Mouse (Mus musculus) forebrain, embryonic 14.5 days (tissue): ENCODE results near the gene Lyrm4. TPM values are rescaled to one million over a fixed set of nuclear protein-coding genes. Genes with fewer than 3 reads are reported as not detected.
A peak's percentile ranks its signal among the peaks of the same experiment; 100 is the strongest.

Source experiments
- ATAC-seq: fragments of 200-750 bp; cut with Nextera tagmentation; 2 replicates; pipeline ENCODE4 v1.8.0; 2017; ENCODE audit warnings: mild to moderate bottlenecking, moderate library complexity
- DNase-seq: peaks from one replicate; pipeline ENCODE4 v3.0.0-alpha.2; 2015; ENCODE audit warnings: low spot score
- H3K27ac ChIP-seq: fragments of 300-500 bp; sonication (generic); 2 replicates; pipeline ENCODE4 v1.5.1; 2014; ENCODE audit warnings: low read depth, mild to moderate bottlenecking, control low read depth, low read length, moderate library complexity
- H3K27me3 ChIP-seq: fragments of 300-500 bp; sonication (generic); replicated peaks from 2 replicates; pipeline ENCODE4 v1.6.1; 2014; ENCODE audit warnings: low read length, control low read depth, mixed read lengths; ENCODE audit not compliant: control insufficient read depth, insufficient read depth
- H3K36me3 ChIP-seq: fragments of 300-500 bp; sonication (generic); 2 replicates; pipeline ENCODE4 v1.6.1; 2014; ENCODE audit warnings: low read length, control low read depth; ENCODE audit not compliant: control insufficient read depth, insufficient read depth
- H3K4me1 ChIP-seq: fragments of 300-500 bp; sonication (generic); 2 replicates; pipeline ENCODE4 v1.6.1; 2014; ENCODE audit warnings: antibody characterized with exemption, low read length, control low read depth; ENCODE audit not compliant: control insufficient read depth, insufficient read depth
- H3K4me2 ChIP-seq: fragments of 300-500 bp; sonication (generic); 2 replicates; pipeline ENCODE4 v1.6.1; 2014; ENCODE audit warnings: mild to moderate bottlenecking, control low read depth, low read length
- H3K4me3 ChIP-seq: fragments of 300-500 bp; sonication (generic); 2 replicates; pipeline ENCODE4 v1.5.1; 2014; ENCODE audit warnings: low read depth, low read length, control low read depth
- H3K9ac ChIP-seq: fragments of 300-500 bp; sonication (generic); 2 replicates; pipeline ENCODE4 v1.6.1; 2014; ENCODE audit warnings: mild to moderate bottlenecking, low read length, control low read depth, moderate library complexity
- H3K9me3 ChIP-seq: fragments of 300-500 bp; sonication (generic); replicated peaks from 2 replicates; pipeline ENCODE4 v1.6.1; 2016; ENCODE audit warnings: low read length, control low read depth, mixed read lengths; ENCODE audit not compliant: control insufficient read depth
- WGBS: fragments of 180-500 bp; shearing (Covaris S2); extraction: QIAGEN DNeasy Blood & Tissue Kit; methylation state at CpG from one replicate; pipeline ENCODE4 v1.1.7; 2014; 5-methylcytosine and 5-hydroxymethylcytosine counted together
- polyA plus RNA-seq: library from polyadenylated mRNA; unstranded; fragments of >200 nt; fragmentation: Nextera tagmentation; extraction: Ambion mirVana; gene quantifications from 2 replicates; pipeline ENCODE4 v1.2.1, GENCODE M21; 2014

The Lyrm4 gene
- polyA plus RNA-seq: 39.0 and 41.3 TPM in 2 replicates

DNA sequence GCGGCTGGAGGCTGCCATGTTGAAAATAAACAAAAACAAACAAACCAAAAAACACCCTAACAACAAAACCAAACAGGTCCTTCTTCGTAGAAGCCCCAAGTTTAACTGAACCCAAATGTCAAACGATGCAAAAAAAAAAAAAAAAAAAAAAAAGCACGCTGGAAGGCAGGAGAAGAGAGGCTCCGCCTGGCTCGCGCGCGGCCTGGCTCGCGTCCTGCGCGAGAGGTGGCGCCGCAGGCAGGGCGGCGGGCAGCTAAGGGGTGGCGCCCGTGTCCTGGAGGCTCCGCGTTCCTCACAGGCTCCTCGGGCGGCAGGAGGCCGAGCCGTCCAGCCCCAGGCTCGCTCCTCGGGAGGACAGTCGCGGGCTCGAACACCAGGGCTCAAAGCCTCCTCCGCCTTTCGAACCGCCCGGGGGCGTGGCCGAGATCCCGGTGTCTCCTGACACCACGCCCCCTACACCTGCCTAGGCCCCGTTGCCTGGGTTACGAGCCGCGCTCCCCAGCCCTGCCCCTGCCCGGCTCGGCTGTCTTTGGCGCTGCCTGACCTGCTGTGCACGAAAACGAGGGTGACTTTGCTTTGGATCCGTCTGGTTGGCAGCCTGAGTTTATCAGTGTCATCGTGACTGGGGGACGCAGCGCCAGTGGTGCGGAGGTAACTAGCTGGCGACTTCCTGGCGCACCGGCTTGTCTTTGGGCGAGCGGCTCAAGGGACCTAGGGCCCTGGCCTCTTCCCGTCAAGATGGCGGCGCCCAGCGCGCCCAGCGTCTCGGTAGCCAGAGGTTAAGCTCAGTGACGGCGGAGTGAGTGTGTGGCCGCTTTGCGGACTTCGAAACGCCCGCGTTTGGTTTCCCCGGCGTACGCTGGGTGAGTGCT lies at the start of gene Lyrm4, which contains the start of gene Fars2:
TSS of gene Lyrm4 (minus strand) at position 384 of the 872 bp plus-strand sequence.
TSS of gene Fars2 (plus strand) at position 270 of the 872 bp plus-strand sequence.
- under 1% methylated on average over 74 of the region's 75 CpGs for WGBS

DNA sequence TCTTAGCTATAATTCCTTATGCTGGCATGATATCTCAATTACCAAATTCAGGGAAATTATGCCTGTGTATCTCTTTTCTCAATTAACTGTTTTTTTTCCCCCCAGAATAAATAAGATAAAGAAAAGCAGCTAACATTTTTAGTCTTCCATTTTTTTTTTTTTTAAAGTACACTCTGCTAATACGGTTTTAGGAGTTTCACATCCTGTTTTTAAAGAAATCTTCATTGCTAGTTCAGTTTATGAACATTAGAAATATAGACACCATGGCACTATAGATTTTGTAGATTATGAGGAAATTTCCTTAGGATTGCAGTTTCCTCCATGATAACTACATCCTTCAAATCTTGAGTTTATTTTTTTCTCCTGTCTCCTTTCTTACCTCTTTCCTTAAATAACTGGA lies 46.6 kb upstream of the Lyrm4 start:
- H3K9ac ChIP-seq: no peak overlapping the region
- H3K27ac ChIP-seq: no peak overlapping the region
- no peaks in the 10 kb centered on the region for H3K36me3 ChIP-seq
- H3K4me1 ChIP-seq: no peaks in the 10 kb centered on the region
- 87% methylated on average over 1 of the region's 1 CpGs for WGBS
- ATAC-seq: no peak
- H3K4me2 ChIP-seq: no peak overlapping the region
- DNase-seq: no peak
- H3K4me3 ChIP-seq: no peak overlapping the region
- no peaks in the 10 kb centered on the region for H3K27me3 ChIP-seq
- H3K9me3 ChIP-seq: no peaks in the 10 kb centered on the region

More for the DNA sequence above, at the start of gene Lyrm4, which contains the start of gene Fars2:
- peak within 1 kb of the TSS; percentile 74 for H3K9ac ChIP-seq
- no peaks in the 10 kb centered on the region for H3K9me3 ChIP-seq
- H3K27ac ChIP-seq: peak within 1 kb of the TSS; percentile 96
- peaks cover 10% of the 10 kb centered on the region; the same call in 1 of the 2 replicates for H3K4me1 ChIP-seq
- no peaks in the 10 kb centered on the region for H3K27me3 ChIP-seq
- ATAC-seq (peak; percentile 99), DNase-seq (peak; percentile 97)
- H3K4me3 ChIP-seq: peak within 1 kb of the TSS; percentile 53
- H3K36me3 ChIP-seq: no peaks in the 10 kb centered on the region
- peak within 1 kb of the TSS; percentile 89 for H3K4me2 ChIP-seq

DNA sequence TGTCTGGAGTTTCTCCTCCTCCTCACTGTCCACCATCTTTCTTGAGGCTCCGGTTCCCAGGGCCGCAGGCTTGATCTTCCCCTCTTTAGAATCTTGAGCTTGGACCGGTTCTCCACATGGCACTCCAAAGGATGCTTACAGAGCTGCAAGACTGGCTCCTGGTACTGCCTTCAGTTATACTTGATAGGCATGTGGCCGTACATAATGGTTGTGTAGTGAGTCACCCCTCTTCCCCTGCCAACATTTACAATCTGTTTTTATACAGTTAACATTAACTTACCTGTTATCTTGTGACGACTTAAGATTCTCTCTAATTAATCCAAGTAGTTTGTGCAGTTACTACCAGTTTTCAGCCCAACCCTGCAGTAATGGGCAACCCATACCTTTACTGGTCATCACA lies 46.1 kb upstream of the Lyrm4 start:
- H3K27me3 ChIP-seq: no peaks in the 10 kb centered on the region
- H3K9ac ChIP-seq: no peak overlapping the region
- no peaks in the 10 kb centered on the region for H3K9me3 ChIP-seq
- ATAC-seq (no peak), DNase-seq (no peak)
- H3K4me1 ChIP-seq: no peaks in the 10 kb centered on the region
- no peak overlapping the region for H3K4me3 ChIP-seq
- no peak overlapping the region for H3K4me2 ChIP-seq
- no peak overlapping the region for H3K27ac ChIP-seq
- 83% methylated on average over 5 of the region's 5 CpGs for WGBS
- H3K36me3 ChIP-seq: no peaks in the 10 kb centered on the region

DNA sequence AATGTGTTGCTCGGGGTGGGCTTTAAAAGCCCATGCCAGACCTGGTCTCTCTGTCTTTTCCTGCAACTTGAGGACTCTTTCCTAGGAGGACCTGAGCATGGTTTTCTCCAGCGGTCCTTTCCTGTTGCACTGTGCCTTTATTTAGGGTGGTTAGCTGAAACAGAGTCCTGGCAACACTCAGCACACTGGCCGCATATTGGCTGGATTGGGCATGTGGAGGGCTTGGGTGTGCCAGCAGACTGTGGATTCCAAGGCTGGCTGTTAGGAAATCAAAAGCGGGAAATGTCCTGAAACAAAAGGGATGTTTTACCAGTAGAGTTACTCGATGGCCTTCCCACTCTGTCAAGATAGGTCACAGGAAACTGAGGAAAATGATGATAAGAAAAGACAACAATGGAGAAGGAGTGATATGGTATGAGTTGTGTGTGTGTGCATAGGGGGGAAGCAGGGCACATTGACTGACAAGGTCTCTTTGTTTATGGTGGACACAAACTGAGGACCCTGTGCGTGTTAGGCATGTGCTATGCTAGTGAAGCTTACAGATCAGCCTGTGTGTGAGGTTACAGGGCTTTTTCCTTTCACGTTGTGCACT lies 39.1 kb upstream of the Lyrm4 start:
- DNase-seq: no peak
- no peak overlapping the region for H3K27ac ChIP-seq

DNA sequence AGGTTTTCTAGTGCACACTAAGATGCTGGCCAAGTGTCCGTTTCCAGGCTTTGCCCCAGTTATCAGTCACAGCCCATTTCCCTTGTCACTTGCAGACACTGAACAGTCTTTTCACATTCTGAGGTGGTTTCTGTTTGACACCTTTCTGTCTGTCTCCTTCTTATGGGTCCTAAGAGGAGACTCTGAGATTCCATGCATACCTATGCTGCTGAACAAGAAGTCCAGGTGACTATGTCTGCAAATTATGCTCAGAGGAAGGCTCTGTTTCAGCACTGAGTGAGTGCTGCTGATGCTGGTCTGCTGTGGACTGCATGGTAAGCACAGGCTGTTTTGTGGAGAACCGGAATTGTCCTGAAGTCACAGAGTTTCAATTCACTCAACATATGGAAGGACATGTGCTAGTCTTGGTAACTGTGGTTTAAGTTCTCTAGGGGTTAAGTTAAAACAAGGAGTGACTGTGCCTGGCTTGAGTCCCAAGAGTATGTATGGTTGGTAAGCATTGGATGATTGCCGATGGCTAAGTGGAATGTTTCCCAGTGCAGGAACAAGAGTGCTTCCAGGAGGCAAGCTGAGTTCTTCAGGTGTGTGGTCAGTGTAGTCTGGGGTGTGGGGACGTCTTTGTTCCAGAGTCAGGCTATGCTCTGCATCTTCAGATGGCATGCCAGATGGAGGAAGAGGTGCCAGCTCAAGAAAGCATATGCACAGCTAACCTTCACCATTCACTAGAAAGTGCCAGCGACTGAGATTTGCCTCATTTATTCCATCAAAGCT lies 35.6 kb upstream of the Lyrm4 start:
- Histone ChIP-seq H3K9me3 (no peaks in the 10 kb centered on the region), H3K27ac (no peak overlapping the region), H3K4me3 (no peak overlapping the region), H3K9ac (no peak overlapping the region), H3K4me1 (peaks cover 3% of the 10 kb centered on the region; the same call in 1 of the 2 replicates), H3K36me3 (no peaks in the 10 kb centered on the region), H3K4me2 (no peak overlapping the region), H3K27me3 (no peaks in the 10 kb centered on the region)
- ATAC-seq: 0 out of 2 replicates have a peak, but pooled peaks have one; percentile 32
- 77% methylated on average over 5 of the region's 5 CpGs for WGBS
- peak; percentile 16 for DNase-seq

More for the DNA sequence above, 39.1 kb upstream of the Lyrm4 start:
- ATAC-seq: no peak
- no peaks in the 10 kb centered on the region for H3K36me3 ChIP-seq
- no peak overlapping the region for H3K4me2 ChIP-seq
- no peaks in the 10 kb centered on the region for H3K9me3 ChIP-seq
- H3K27me3 ChIP-seq: no peaks in the 10 kb centered on the region
- H3K4me1 ChIP-seq: no peaks in the 10 kb centered on the region
- H3K9ac ChIP-seq: no peak overlapping the region
- H3K4me3 ChIP-seq: no peak overlapping the region
- 87% methylated on average over 7 of the region's 7 CpGs for WGBS

DNA sequence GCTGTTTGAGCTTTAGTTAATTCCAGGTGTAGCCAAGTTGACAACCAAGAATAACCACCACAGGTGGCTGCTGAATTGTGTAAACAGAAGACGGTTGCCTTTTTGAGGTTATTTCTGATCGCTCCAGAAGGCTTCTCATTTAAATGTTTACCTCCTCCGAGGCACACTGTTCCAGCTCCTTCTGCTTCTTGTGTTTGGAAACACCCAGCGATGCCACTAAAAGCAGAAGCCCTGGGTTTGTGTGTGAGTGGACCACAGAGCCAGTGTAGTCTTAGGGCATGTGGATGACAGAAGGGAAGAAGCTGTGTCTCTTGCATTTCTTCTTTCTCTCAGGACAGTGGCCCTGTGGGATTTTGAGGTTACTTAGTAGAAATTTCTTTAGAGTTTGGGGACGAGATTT lies 32.9 kb upstream of the Lyrm4 start:
- no peak overlapping the region for H3K27ac ChIP-seq
- H3K9me3 ChIP-seq: no peaks in the 10 kb centered on the region
- 52% methylated on average over 5 of the region's 5 CpGs for WGBS
- H3K4me1 ChIP-seq: peaks cover 3% of the 10 kb centered on the region; the same call in 1 of the 2 replicates
- ATAC-seq (no peak), DNase-seq (no peak)
- no peak overlapping the region for H3K4me2 ChIP-seq
- H3K4me3 ChIP-seq: no peak overlapping the region
- H3K27me3 ChIP-seq: no peaks in the 10 kb centered on the region
- no peak overlapping the region for H3K9ac ChIP-seq
- no peaks in the 10 kb centered on the region for H3K36me3 ChIP-seq

DNA sequence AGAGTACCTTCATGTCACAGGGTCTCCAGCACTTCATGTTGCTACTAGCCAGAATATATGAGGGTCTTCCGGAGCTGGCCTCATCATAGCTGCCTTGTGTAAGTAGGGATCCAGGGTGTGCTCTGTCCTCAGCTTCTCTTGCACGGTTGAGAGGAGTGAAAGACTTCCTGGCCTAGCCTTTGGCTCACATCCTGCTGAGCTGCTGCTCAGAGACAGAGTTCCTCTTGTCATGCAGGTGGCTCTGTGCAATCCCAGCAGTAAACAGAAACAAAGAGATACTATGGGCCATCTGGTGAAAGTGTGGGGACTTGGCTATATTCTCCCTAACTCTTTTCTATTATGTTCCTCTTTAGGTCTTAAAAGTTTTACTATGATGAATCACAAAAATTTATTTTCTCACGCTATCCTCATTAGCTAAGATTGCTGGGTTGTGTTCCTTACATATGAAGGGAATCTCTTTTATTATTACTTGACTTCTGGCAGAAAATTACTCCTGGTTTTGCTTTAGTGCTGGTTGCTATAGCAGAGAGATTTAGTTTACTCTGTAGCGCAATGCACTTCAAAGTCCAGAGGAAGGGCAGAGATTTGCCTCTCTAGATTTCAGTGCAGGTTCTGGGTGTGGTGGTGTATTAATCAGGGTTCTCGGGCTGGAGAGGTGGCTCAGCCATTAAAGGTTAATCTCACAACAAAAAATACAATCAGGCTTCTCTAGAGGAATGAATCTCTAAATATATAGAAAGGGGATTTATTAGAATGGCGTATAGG lies 32.0 kb upstream of the Lyrm4 start:
- Histone ChIP-seq H3K36me3 (no peaks in the 10 kb centered on the region), H3K9me3 (no peaks in the 10 kb centered on the region), H3K4me1 (peaks cover 3% of the 10 kb centered on the region; the same call in 1 of the 2 replicates), H3K4me2 (no peak overlapping the region), H3K27ac (no peak overlapping the region), H3K27me3 (no peaks in the 10 kb centered on the region), H3K4me3 (no peak overlapping the region), H3K9ac (no peak overlapping the region)
- DNase-seq (peak; percentile 8), ATAC-seq (no peak)
- 44% methylated on average over 6 of the region's 6 CpGs for WGBS

DNA sequence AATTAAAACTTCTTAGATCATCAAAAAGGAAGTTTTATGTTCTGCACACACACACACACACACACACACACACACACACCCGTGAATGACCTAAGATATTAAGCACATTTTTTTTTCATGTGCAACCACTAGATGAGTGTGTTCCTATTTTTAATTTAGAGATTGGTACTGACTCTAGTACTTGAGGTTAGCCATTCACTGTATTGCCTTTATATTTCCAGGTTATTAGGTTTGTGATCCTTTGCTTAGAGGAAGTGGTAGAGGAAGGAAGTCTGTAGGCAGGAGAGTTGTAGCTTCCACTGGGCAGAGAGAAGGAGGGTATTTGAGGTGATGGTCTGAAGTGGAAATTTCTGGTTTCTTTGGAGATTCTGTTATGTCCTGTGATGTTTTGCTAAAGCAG lies 28.3 kb upstream of the Lyrm4 start:
- Histone ChIP-seq H3K4me1 (peaks cover 3% of the 10 kb centered on the region; the same call in 1 of the 2 replicates), H3K4me3 (no peak overlapping the region), H3K9me3 (no peaks in the 10 kb centered on the region), H3K4me2 (no peak overlapping the region), H3K27ac (no peak overlapping the region), H3K9ac (no peak overlapping the region), H3K27me3 (no peaks in the 10 kb centered on the region), H3K36me3 (no peaks in the 10 kb centered on the region)
- 84% methylated on average over 1 of the region's 1 CpGs for whole genome bisulfite sequencing
- ATAC-seq: no peak
- DNase-seq: no peak
